Mouse (Mus musculus) intestine, embryonic 14.5 days (tissue): ENCODE data around the gene Txndc11. TPM values are rescaled to one million over a fixed set of nuclear protein-coding genes. Genes with fewer than 3 reads are reported as not detected.

Experiments
- ATAC-seq: fragments of 200-750 bp; cut with Nextera tagmentation; replicated peaks from 2 replicates; pipeline ENCODE4 v1.8.0; 2017; ENCODE audit warnings: low read depth, moderate number of reproducible peaks, moderate TSS enrichment, moderate library complexity; ENCODE audit not compliant: low FRiP score, low TSS enrichment
- DNase-seq: peaks from one replicate; pipeline ENCODE4 v3.0.0-alpha.2; 2018; ENCODE audit warnings: low spot score
- H3K27ac ChIP-seq: fragments of 300-500 bp; sonication (generic); 2 replicates; pipeline ENCODE4 v1.5.1; 2014; ENCODE audit warnings: low read depth, mild to moderate bottlenecking, control low read depth
- H3K27me3 ChIP-seq: fragments of 300-500 bp; sonication (generic); replicated peaks from 2 replicates; pipeline ENCODE4 v1.6.1; 2014; ENCODE audit warnings: low read length, control low read depth; ENCODE audit not compliant: control insufficient read depth, insufficient read depth
- H3K36me3 ChIP-seq: fragments of 300-500 bp; sonication (generic); 2 replicates; pipeline ENCODE4 v1.6.1; 2014; ENCODE audit warnings: low read length, control low read depth; ENCODE audit not compliant: control insufficient read depth, insufficient read depth
- H3K4me1 ChIP-seq: fragments of 300-500 bp; sonication (generic); replicated peaks from 2 replicates; pipeline ENCODE4 v1.6.1; 2014; ENCODE audit warnings: low read length, control low read depth, mixed read lengths; ENCODE audit not compliant: control insufficient read depth, insufficient read depth
- H3K4me2 ChIP-seq: fragments of 300-500 bp; sonication (generic); 2 replicates; pipeline ENCODE4 v1.6.1; 2014; ENCODE audit warnings: low read length
- H3K4me3 ChIP-seq: fragments of 300-500 bp; sonication (generic); 2 replicates; pipeline ENCODE4 v1.5.1; 2014; ENCODE audit warnings: low read depth, low read length, control low read depth, mixed read lengths
- H3K9ac ChIP-seq: fragments of 300-500 bp; sonication (generic); 2 replicates; pipeline ENCODE4 v1.6.1; 2014; ENCODE audit warnings: mild to moderate bottlenecking, low read length
- H3K9me3 ChIP-seq: fragments of 300-500 bp; sonication (generic); 2 replicates; pipeline ENCODE4 v1.6.1; 2016; ENCODE audit warnings: low read length, control low read depth; ENCODE audit not compliant: control insufficient read depth
- WGBS: fragments of 180-500 bp; shearing (Covaris S2); extraction: QIAGEN DNeasy Blood & Tissue Kit; methylation state at CpG from one replicate; pipeline ENCODE4 v1.1.7; 2014; 5-methylcytosine and 5-hydroxymethylcytosine counted together
- polyA plus RNA-seq: library from polyadenylated mRNA; unstranded; fragments of >200 nt; fragmentation: Nextera tagmentation; extraction: Ambion mirVana; gene quantifications from 2 replicates; pipeline ENCODE4 v1.2.1, GENCODE M21; 2014

Txndc11 gene
- polyA plus RNA-seq, 1 experiment from 2014 or later = 39.2 TPM

DNA sequence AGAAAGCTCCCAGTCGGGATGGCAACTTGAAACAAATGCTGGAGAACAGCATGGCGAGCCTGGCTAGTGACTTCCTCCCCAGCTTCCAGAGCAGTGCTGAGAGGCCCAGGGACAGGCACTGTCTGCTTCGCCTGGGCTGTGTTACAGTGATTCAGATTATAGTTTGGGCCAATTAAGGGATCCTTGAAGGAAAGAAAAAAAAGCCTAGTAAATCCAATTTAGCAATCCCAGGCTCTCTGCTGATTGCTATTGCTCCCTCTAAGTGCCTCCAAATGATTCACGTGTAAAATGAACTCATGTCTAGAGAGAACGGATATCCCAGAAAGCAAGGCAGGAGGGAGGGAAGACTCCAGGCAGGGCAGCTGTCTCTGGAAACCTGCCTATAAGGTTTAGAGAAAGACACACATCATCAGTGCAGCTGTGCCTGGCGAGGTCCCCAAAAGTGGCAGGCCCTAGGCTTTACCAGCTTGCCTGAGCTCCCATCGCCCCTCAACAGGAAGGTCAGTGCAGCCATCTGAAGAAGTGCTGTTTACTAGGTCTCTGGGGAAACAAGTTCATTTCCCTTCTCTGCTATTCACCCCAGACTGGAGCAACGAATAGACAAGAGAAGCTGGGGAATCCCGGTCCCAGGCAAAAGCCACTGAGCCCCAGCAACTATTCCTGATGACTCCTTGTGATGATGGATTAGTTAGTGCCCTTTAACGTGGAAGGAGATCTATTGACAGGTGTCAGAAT lies 43.4 kb downstream of the Txndc11 start:
- H3K27ac ChIP-seq = no peak overlapping the region
- 80% methylated on average over 10 of the region's 10 CpGs for WGBS
- ATAC-seq (no peak), DNase-seq (no peak)
- no peak overlapping the region for H3K4me3 ChIP-seq
- no peaks in the 10 kb centered on the region for H3K9me3 ChIP-seq
- H3K4me2 ChIP-seq = no peak overlapping the region
- no peaks in the 10 kb centered on the region for H3K4me1 ChIP-seq
- H3K36me3 ChIP-seq = peaks cover 71% of the 10 kb centered on the region
- no peak overlapping the region for H3K9ac ChIP-seq
- H3K27me3 ChIP-seq = no peaks in the 10 kb centered on the region

DNA sequence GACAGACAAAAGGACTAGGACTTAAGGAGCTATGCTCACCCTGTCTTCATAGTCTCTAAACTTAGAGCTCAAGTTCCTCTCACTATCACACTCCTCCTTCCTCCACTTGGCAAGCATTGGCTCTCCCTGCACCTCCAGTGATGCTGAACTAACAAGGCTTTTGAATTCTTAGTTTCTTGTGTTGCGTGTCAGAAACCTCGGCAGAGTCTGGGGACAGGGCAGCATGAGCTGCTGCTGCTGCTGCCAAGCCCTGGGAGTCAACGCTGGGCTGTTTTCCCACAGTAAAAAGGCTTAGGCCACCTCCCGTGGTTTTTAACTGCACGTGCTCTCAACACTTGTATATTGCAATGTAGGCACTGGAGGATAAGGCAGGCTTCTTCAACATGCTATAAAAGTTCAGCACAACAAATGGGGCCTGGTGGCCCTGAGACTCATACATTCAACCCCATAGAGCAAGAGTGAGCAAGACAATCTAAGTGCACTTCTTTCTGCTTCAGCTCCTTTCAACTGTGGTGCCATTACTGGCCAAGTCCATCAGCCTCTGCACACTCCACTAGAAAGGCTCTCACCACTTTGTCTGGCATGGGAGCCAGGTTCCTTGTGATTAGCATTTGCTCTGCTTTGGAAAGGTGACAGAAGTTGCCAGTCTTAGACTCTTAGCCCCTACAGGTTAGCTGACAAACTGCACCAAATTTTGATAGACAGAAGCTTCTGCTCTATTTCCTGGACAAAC lies 47.4 kb downstream of the Txndc11 start:
- WGBS = 88% methylated on average over 5 of the region's 5 CpGs
- no peak for DNase-seq
- Histone ChIP-seq H3K4me1 (no peaks in the 10 kb centered on the region), H3K27me3 (no peaks in the 10 kb centered on the region), H3K27ac (no peak overlapping the region), H3K9me3 (no peaks in the 10 kb centered on the region), H3K36me3 (peaks cover 92% of the 10 kb centered on the region), H3K4me2 (no peak overlapping the region), H3K9ac (no peak overlapping the region), H3K4me3 (no peak overlapping the region)
- ATAC-seq = no peak

DNA sequence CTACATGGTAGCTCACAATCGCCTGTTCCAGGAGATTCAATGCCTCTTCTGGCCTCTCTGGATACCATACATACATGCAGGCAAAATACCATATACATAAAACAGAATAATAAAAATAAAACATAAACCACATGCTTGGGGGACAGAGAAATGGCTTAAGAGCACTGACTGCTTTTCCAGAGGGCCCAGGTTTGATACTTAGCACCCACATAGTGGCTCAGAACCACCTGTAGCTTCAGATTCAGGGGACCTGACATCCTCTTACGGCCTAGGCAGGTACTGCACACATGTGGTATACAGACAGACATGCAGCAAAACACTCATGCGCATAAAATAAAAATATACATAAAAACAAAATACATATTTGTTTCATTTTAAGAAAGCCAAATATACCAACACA lies 48.2 kb downstream of the Txndc11 start:
- no peak overlapping the region for H3K9ac ChIP-seq
- no peaks in the 10 kb centered on the region for H3K9me3 ChIP-seq
- H3K4me1 ChIP-seq = no peaks in the 10 kb centered on the region
- no peak overlapping the region for H3K4me2 ChIP-seq
- no peak overlapping the region for H3K27ac ChIP-seq
- 94% methylated on average over 3 of the region's 3 CpGs for WGBS
- no peaks in the 10 kb centered on the region for H3K27me3 ChIP-seq
- no peak overlapping the region for H3K4me3 ChIP-seq
- peaks cover 92% of the 10 kb centered on the region for H3K36me3 ChIP-seq
- DNase-seq = no peak
- no peak for ATAC-seq

GRCm38 (mm10) chr16:11084181-11084580 lies 50.3 kb downstream of the Txndc11 start:
- ATAC-seq = no peak
- 88% methylated on average over 8 of the region's 8 CpGs for WGBS
- Histone ChIP-seq H3K36me3 (peaks cover 92% of the 10 kb centered on the region), H3K27me3 (no peaks in the 10 kb centered on the region), H3K4me2 (no peak overlapping the region), H3K4me1 (no peaks in the 10 kb centered on the region), H3K9me3 (no peaks in the 10 kb centered on the region), H3K27ac (no peak overlapping the region), H3K9ac (no peak overlapping the region), H3K4me3 (no peak overlapping the region)
- no peak for DNase-seq

DNA sequence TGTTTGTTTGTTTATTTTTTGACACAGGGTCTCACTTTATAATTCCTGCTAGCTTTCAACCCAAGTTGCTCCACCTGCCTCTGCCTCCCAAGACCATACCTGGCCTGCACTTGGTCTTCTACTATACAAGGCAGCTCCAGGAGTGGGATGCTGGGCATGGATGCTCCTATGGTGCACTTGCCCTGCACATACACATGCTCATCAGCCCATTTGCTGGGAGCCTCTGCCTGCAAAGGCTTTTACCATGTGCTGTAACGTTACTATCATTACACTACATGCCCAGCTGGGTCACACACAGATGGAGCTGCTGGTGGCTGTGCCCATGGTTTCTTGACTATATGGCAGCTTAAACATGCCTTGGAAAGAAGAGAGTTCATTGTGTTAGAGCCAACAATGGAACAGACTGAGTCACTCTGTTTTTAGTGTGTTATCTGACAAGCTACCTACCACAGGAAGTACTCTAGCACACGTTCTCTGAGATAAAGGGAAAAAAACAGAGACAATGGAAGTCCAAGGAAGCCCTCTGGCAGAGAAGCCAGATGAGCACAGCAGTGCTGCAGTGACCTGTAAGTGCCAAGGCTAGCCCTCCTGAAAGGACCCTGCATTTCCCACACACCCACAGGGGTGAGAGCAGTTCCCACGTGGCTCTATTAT lies 56.1 kb downstream of the Txndc11 start:
- Histone ChIP-seq H3K4me2 (no peak overlapping the region), H3K9ac (no peak overlapping the region), H3K27ac (no peak overlapping the region), H3K4me3 (no peak overlapping the region), H3K36me3 (peaks cover 88% of the 10 kb centered on the region), H3K27me3 (no peaks in the 10 kb centered on the region), H3K9me3 (no peaks in the 10 kb centered on the region), H3K4me1 (no peaks in the 10 kb centered on the region)
- 73% methylated on average over 3 of the region's 3 CpGs for WGBS
- ATAC-seq (no peak), DNase-seq (no peak)

DNA sequence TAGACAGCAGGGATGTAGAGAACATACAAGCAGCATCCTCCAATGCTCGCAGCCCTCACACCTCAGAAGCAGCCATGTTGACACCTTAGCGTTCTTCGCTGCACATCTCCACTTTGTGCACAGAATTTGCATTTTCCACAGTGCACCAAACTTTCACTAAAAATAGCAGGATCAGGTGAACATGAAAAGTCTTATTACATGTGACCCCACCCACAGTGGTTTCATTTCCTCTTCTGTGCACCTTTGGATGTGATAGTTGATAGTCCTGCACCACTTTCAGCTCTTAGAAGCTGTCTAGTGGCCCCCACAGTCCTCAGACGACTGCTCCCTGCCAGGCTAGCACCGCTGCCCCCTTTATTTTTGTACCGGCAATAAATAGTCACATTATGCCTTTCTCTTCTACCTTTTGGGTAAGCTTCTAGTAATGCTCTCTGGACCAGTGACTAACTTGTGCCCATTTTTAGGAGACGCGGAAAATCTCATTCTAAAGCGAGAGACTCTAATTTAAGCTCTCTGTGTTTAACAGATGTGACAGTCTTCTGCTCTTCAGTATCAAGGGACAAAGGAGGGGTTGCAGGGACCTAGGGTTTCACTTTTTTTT lies 56.7 kb downstream of the Txndc11 start:
- no peak for DNase-seq
- WGBS = 94% methylated on average over 9 of the region's 9 CpGs
- ATAC-seq = no peak
- Histone ChIP-seq H3K36me3 (peaks cover 88% of the 10 kb centered on the region), H3K9me3 (no peaks in the 10 kb centered on the region), H3K4me2 (no peak overlapping the region), H3K27ac (no peak overlapping the region), H3K4me1 (no peaks in the 10 kb centered on the region), H3K9ac (no peak overlapping the region), H3K27me3 (no peaks in the 10 kb centered on the region), H3K4me3 (no peak overlapping the region)

DNA sequence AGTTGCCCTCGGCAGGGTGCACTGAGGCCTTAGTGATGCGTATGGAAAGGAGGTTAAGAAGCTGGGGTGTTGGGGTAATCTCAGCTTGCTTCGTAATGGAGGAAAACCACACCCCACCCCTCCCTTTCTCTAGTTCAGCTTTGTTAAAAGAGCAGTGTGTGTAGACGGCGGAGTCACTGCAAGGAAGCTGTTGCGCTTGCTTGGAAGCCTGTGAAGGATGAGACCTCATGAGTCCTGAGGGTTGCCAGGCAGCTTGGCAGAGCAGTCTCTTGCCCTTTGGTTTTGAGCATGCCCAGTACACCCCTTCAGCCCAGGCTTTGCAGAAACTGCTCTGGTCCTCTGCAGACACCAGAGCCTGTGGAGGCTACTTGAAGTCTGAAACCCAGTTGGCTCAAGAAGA lies 61.4 kb downstream of the Txndc11 start:
- no peak for ATAC-seq
- no peak overlapping the region for H3K9ac ChIP-seq
- WGBS = 80% methylated on average over 6 of the region's 6 CpGs
- no peaks in the 10 kb centered on the region for H3K9me3 ChIP-seq
- H3K27me3 ChIP-seq = no peaks in the 10 kb centered on the region
- no peak overlapping the region for H3K4me2 ChIP-seq
- H3K4me3 ChIP-seq = no peak overlapping the region
- H3K4me1 ChIP-seq = peaks cover 20% of the 10 kb centered on the region
- no peak overlapping the region for H3K27ac ChIP-seq
- peaks cover 65% of the 10 kb centered on the region for H3K36me3 ChIP-seq
- no peak for DNase-seq

GRCm38 (mm10) chr16:11072454-11072853 lies 62.0 kb downstream of the Txndc11 start:
- no peak for ATAC-seq
- DNase-seq = no peak
- no peak overlapping the region for H3K27ac ChIP-seq
- no peaks in the 10 kb centered on the region for H3K9me3 ChIP-seq
- H3K4me1 ChIP-seq = peaks cover 26% of the 10 kb centered on the region
- H3K9ac ChIP-seq = no peak overlapping the region
- no peaks in the 10 kb centered on the region for H3K27me3 ChIP-seq
- no peak overlapping the region for H3K4me2 ChIP-seq
- peaks cover 66% of the 10 kb centered on the region for H3K36me3 ChIP-seq
- 85% methylated on average over 8 of the region's 8 CpGs for WGBS
- H3K4me3 ChIP-seq = no peak overlapping the region
